Mouse (Mus musculus) left cerebral cortex, postnatal 36 days (tissue): ENCODE data around the gene Rbm25. TPM values are rescaled to one million over a fixed set of nuclear protein-coding genes. Genes with fewer than 3 reads are reported as not detected.
"Not testable (repeated sequence)": the region's sequence is repeated elsewhere in the genome, so short reads cannot be mapped to it uniquely, and the experiment has no call there.

ENCODE experiments used
- DNase-seq, 2 experiments: peaks; one replicate each; pipeline ENCODE4 v3.0.0; 2021 to 2022; ENCODE audit warnings: low spot score in 2 of 2, mixed read lengths in 1 of 2
- intact Hi-C: fragments of 180-260 bp; cut with DNase I; formaldehyde crosslinking; loops from one replicate; pipeline ENCODE4 v1.15.1; 2025
- total RNA-seq, 2 experiments: library from RNA; stranded (reverse); gene quantifications; 2 replicates each; pipeline ENCODE4 v1.2.3; 2021

The Rbm25 gene
- total RNA-seq = 100 to 1,000 TPM in 1 of 2 experiments, 10 to 100 TPM in 1; 79.7 to 150 TPM

DNA sequence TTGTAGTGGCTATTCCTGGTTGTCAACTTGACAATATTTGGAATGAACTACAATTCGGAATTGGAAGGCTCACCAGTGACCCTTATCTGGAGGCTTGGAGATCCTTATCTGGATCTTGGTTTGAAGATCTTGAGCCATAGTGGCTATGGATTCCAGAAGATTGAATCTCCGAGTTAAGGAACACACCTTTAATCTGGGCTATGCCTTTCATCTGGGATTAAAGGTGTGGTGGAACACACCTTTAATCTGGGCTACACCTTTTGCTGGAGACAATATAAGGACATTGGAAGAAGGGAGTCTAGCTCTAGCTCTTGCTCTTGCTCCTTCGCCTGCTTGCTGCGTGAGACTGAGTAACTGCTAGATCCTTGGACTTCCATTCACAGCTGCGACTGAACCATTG lies at the start of gene Rbm25:
TSS of gene Rbm25 (plus strand) at position 301 of the 400 bp plus-strand sequence.
- DNase-seq, intact Hi-C loops: not testable (repeated sequence)

DNA sequence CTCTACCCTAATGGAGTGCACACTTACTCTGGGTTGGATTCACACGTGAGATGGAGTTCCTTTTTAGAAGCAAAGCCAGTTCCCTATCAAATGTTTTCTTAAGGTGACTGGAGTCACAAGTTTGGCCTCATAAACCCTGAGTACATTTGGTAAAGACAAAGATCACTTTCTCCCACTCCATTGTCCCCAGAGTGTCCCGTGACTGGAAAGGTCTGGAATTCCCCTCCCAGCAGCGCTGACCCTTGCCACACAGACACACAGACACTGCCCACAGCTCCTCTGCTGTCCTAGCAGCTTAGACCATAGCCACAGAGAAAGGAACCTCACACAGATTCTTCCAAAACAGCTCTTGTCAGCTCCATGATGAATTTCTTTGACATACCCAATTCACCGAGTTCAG lies 48.9 kb upstream of the Rbm25 start:
- no peak for DNase-seq
- intact Hi-C loops = loop anchor here (5.0 kb wide), 1 partner anchor 50 kb away; no protein-coding TSS in a partner anchor

DNA sequence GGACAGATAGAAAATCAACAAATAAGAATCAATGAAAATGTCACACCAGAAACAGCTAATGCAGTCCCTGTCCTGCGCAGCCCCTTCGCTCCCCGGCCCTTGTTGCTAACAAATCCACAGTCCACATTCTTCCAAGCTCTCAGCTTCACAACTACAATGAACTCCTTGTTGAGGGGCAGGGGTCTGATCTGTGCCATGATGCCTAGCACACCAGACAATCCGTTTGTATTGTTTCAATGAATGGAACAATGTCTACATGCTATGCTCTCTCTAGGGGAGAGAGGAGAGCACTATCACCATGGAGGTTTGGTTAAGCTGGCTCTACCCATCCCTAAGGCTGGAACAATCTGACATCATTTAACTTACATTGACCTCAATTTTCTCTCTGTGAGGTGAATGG lies 48.3 kb upstream of the Rbm25 start:
- no peak for DNase-seq
- intact Hi-C loops = loop anchor here (5.0 kb wide), 1 partner anchor 50 kb away; no protein-coding TSS in a partner anchor

DNA sequence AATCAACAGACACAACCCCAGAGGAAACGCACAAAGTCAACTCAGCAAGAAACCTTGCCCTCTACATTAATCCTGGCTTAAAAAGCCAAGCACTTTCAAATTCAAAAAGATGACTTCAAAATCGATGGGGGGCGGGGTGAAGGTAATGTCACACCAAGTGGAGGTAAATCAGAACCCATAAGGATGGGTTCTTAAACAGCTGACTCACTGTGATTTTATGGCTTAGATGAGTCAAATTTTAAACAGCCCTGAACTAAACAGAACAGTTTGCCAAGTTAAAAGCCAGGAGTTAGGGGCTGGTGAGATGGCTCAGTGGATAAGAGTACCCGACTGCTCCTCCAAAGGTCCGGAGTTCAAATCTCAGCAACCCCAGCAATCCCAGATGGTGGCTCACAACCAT lies 44.4 kb upstream of the Rbm25 start:
- DNase-seq = no peak
- intact Hi-C loops = no loop called here

DNA sequence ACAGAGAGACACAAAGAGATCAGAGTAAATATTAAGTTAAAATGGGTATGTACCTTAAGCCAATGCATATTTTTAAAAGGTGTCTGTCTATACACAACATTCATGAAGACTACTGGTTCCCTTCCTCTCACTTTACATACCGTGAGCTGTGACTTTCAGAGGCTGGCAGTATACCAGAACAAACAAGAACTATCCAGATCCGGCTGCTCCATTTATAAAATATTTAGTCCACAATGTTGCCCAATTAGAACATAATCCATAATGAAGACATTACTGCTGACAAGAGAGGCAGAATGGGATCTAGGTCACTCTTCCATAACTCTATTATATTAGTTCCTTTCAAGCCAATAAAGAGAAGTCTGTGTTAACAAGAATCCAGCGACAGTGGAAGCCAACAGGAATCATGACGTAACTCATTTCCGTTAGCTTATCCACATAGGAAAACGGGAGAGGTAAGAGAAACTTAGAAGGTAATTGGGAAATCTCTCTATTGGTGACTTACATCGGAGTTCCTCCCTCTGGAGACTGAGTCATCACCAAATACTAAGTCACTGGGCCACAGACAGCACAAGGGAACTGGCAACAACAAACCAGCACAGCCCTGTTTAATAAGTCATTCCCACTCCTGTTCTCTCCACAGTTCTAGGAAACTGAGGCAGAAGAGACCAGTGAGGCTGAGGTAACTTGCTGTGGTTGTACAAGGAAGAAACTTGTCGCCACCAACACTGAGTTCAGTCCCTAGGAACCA lies 39.1 kb upstream of the Rbm25 start:
- intact Hi-C loops = no loop called here

DNA sequence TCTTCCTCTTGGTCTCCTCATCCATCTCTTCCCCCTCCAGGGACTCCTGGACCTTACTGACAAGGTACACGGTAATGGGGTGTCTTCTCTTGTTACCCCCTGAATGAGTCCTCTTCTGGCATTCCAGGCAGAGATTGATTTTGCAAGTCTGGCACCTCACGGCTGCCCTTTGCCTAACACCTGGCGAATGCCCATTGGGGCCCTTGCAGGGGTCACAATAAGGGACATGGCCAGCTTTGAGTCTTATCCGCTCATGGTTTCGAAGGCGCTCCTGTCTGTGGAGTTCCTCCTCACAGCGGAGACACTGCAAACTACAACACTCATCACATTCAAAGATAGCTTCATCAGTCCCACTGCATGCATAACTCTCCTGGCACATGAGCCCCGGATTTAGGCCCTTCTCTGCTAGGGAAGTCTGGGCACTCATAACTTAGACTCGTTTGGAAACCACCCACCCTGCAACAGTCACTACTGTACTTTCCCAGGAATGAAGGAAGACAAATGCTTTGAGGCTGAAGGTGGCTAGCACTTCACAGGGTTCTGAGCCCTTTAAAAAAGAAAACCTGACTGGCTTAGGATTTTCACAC lies 36.5 kb upstream of the Rbm25 start:
- peak; percentile 27 to 42 for DNase-seq
- intact Hi-C loops = no loop called here

More for the DNA sequence above, 39.1 kb upstream of the Rbm25 start:
- DNase-seq = no peak

DNA sequence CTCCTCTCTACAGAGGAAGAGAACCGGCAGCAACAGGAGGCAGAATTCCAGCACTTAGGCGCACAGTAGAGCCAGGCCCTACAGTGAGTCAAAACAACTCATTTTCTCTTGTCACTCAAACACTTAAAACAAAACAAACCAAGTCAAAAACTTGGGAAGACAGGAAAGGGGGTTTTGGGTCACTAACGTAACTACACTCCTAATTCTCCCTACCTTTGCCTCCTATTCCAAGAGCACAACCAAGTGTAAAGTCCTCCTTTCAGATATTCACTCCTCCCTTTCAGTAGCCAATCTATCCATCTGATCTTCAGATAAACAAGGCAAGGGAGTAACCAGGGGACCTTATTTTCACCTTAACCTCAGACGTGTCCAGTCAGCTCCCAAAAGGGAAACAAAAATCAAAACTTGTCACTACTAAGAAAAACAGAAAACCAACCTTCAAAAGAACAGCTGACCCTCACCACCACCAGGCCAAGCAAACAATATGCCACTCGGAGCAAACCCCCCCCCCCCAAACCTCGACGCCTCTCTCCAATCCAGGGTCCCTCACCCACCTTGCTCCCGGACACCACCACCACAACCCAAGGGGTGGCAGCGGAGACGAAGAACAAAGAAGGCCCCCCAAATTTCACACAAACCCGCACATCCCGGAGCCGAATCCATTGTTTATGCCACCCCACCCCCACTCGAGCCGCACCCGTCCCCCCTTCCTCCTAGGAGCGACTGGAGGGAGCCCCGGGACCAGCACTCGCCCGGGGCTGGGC lies 34.7 kb upstream of the Rbm25 start:
- no peak for DNase-seq
- intact Hi-C loops = no loop called here

DNA sequence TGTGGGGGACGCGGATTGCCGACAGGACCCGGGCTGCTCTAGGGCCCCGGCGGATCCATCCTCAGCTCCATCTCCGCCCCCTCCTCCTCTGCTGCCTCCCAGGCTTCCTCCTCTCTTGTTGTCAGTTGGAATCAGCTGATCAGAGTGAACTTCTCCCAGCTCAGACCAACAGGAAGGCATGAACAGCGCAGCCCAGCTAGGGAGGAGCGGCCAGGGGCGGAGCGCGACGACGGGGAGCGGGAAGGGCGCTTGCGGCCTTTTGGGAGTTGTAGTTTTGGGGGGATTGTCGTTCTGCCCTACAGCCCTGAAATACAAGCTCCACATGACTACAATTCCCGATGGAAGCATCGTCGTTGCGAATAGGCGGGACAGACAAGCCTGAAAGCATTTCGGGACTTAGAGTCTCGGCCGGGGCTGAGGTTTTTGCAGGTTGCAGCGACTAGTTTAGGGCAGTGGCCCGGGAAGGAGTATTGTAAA lies 34.0 kb upstream of the Rbm25 start, which contains the start of gene Zfyve1:
TSS of gene Zfyve1 (minus strand) at position 198 of the 477 bp plus-strand sequence.
- peak; percentile 94 to 96 for DNase-seq
- intact Hi-C loops = no loop called here

DNA sequence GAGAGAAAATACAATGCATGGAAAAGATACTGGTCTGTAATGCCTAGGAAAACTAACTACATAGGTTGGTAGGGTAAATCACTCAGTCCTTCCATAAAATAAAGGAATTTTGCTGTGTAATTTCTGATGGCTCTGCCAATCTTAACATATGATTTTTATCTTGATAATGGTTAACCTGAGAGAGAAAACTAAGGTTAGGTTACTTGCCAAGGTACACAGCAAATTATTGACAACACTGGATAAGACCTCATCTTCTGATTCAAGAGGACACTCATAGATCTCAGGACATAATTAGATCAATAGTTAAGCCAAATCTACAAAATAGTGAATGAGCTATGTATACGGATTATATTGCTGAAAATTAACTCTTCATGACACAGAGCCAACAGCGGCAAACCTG lies 33.2 kb upstream of the Rbm25 start:
- no peak for DNase-seq
- intact Hi-C loops = no loop called here

DNA sequence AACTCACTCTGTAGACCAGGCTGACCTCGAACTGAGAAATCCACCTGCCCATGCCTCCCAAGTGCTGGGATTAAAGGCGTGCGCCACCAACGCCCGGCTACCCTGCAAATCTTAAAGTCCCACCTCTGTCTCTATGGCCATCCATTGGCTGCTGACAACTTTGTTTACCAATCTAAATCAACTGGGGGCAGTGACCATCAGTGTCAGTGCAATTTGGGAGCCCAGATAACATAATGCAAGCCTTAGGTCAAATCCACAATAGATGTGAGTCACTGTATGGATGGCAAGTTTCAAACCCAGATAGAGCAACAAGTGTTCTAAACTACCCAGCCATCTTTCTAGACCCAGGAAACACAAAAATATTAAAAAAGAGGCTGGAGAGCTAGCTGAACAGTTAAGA lies 28.8 kb upstream of the Rbm25 start:
- no peak for DNase-seq

DNA sequence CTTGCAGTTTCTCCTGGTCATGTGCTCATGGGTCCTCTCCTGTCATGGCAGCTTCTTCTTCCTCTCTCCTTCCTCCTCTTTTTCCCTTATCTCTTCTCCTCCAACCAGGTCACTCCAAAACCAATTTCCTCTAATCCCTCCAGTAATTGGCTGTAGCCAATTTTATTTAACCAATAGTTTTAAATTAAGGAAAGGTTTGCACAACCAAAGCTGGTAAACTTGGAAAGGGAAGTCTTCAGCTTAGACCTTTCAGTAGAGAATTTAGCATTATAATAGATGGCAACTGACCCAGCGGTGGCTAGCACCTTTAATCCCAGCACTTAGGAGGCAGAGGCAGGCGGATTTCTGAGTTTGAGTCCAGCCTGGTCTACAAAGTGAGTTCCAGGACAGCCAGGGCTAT lies 24.6 kb upstream of the Rbm25 start:
- DNase-seq, intact Hi-C loops: not testable (repeated sequence)

More for the DNA sequence above, 28.8 kb upstream of the Rbm25 start:
- intact Hi-C loops = no loop called here

DNA sequence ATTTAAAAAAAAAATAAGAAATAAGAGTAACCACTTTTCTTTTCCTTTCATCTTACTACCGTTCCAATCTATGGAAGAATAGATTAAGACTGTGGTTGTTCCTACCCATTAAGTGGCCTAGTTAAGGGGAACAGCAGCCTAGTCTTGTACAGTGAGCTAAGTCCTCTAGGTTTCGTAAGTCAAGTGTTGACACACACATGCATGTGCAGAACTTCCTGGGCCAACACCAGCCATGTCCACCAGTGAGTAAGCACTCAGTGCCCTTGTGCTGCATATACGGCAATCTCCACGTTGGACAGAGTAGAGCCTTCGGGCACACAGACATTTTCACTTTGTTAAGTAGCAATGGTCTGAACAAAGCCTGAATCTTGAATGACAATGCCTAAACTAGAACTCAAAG lies 13.8 kb upstream of the Rbm25 start:
- no peak for DNase-seq
- intact Hi-C loops = no loop called here

DNA sequence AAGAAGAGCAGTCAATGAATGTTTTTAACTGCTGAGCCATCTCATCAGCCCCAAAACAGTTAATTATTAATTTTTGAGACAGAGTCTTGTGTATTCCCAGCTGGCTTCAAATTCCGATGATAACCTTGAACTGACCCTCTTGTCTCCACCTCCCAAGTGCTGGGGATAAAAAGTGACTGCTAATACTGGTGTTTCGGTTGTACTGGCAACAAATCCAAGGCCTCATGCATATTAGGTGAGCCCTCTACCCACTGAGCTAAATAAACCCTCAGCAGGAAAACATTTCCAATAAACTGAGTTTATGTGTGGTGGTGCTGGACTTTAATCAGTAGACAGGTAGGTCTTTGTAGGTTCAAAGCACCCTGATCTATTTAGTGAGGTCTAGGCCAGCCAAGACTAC lies 12.1 kb upstream of the Rbm25 start:
- no peak for DNase-seq
- intact Hi-C loops = no loop called here

DNA sequence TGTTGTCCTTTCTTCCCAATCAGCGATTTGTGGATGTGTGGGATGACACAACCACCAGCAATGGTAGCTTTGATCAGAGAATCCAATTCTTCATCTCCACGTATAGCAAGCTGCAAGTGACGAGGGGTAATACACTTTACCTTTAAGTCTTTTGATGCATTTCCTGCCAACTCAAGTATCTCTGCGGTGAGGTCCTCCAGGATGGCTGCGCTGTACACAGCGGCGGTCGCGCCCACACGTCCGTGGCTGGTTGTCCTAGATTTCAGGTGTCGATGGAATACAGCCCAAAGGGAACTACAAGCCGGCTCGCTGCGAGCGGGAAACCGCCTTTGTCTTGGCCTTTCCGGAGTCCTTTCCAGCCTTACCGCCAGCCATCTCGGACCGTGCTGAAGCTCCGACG lies 10.3 kb upstream of the Rbm25 start:
- intact Hi-C loops, DNase-seq: not testable (repeated sequence)

DNA sequence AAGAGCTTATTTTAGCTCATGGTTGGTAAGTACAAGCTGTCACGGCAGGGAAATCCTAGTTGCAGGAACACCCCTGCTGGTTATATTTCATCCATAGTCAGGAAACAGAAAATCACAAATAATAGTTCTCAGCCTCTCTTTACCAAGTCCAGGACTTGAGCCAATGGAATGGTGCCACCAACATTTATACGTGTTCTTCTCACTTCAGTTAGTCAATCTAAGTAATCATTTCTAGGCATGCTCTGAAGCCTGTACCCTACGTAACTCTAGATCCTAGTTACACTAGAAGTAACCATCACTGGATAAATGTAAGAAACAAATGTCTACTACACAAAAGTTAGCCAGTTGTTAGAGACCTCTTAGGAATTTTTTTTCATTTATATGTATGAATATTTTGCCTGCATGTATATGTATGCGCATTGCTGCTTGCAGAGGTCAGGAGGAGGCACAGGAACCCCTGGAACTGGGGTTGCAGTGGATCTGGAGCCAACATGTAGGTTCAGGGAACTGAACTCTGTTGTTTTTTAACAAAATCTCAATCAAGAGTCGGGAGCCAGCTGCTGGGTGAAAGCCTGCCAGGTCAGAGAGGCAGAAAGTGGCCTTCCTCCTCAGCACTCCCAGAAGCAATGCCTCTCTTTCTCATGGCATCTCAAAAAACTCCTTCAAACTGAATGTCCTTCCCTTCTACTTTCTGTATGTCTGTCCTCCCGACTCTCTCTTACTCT lies 8.8 kb upstream of the Rbm25 start:
- intact Hi-C loops = no loop called here

DNA sequence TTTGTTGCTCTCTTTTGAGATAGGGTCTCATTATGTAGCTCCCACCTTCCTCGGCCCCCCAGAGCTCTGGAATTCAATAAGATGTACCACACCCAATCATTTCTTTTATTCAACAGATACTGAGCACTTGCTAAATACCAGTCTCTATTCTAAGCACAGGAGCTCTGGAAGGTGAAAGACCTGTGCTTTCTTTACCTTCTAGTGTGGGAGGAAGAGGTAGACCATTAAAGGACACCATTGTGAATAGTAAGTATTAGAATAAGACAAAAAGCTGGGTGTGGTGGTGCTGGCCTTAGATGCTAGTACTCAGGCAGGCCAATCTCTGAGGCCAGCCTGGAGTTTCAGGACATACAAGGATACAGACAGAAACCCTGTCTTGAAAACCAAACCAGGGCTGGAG lies 6.7 kb upstream of the Rbm25 start:
- DNase-seq = no peak
- intact Hi-C loops = no loop called here

More for the DNA sequence above, 8.8 kb upstream of the Rbm25 start:
- DNase-seq = no peak

DNA sequence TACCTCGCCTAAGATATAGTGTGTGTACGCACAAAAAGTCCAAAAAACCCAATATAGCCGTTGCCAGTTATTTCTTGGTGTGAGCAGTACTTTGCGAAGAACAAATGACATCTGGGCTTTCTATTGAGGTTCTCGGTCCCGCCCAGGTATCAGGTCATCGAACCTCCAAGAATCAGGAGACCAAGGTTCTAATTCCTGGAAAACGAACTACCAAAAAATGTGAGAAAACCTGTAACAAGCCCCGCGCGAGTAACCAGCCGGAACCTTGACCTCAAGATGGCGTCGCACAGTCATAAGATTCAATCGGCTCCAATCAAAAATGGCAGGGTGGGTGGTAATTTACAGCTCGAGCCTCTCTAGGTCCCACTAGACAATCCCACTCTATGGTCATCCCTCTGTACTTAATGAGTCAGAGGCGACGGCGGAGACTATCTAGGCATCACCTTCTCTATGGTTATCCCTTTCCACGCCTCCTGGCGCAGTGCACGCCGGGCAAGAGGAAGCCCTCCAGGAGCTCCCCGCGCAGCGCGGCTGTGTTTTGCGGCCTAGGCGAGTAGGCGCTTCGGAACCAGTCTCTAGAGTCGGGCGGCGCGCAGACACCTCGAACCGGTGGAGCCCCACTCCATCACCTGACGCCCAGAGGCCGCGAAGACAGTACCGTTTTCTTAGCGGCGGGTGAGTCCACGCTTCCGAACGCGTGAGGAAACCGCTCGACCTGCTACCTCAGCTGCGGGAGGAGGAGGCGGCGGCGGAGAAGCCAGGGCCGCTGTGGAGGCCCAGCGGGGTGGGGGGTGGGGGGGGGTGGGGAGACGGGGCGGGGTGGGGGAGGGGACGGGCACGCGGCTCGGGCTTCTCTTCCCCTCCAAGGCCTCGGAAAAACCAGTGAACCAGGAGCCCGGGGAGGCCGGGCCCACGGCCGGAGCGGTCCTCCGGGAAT lies 975 bp downstream of the Rbm25 start:
- intact Hi-C loops = no loop called here
- peak; percentile 97 to 98 for DNase-seq

DNA sequence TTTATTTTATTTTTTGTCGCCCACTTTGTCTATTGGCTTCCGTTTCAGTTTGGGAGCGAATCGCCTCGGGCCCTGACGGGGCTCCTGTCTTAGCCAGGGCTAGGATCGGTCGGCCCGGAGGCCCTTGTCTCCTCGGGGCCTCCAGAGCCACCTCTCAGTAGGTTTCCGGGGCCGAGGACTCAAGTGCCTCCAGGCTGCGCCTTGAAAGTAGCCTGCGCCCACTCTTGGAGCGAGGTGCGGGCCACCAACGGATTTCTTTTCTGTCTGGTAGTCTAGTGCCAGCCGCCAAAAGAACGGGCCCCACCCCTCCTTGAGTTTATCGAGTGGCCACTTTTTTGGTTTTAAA lies 1.6 kb downstream of the Rbm25 start:
- peak; percentile 60 to 62 for DNase-seq
- intact Hi-C loops = no loop called here

DNA sequence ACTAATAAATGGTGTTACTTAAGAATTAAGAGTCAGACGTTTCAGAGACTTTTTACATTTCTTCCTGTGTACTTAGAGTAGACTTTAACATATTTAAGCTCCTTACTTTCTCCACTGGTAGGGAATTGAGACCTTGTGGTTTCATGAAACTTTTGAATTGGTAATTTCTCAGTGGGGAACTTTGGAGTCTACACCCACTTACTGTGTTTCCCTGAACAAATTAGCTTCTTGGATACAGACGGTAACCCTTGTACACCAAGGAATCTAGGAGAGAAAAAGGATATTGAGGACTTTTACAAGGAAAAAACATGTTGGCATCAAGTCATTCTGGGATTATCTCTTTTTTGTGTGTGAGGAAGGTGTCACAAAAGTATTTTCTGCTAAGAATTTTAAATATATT lies 2.8 kb downstream of the Rbm25 start:
- intact Hi-C loops = no loop called here

More for the DNA sequence above, 2.8 kb downstream of the Rbm25 start:
- DNase-seq = no peak
